Mouse (Mus musculus) CH12.LX (cell line): Measurements from ENCODE around the gene Cgas. TPM values are rescaled to one million over a fixed set of nuclear protein-coding genes. Genes with fewer than 3 reads are reported as not detected.

Experiments used
- DNase-seq: peaks from one replicate; pipeline ENCODE4 v3.0.0-alpha.2; 2013; ENCODE audit errors: extremely low read depth
- H3K27ac ChIP-seq: 2 replicates; pipeline ENCODE4 v1.5.1; 2012; ENCODE audit warnings: low read depth, mild to moderate bottlenecking, control low read depth, moderate library complexity; ENCODE audit not compliant: insufficient read depth
- H3K27me3 ChIP-seq: replicated peaks from 2 replicates; pipeline ENCODE3; 2012; ENCODE audit warnings: inconsistent platforms
- H3K36me3 ChIP-seq, 2 experiments: replicated peaks in 1 of 2; 2 replicates each; pipeline versions ENCODE3 to v1.6.1; 2012; ENCODE audit warnings: inconsistent platforms in 1 of 2, low read length in 1 of 2, mild to moderate bottlenecking in 1 of 2, mixed read lengths in 1 of 2, moderate library complexity in 1 of 2; ENCODE audit not compliant: control insufficient read depth in 1 of 2, insufficient read depth in 1 of 2
- H3K4me1 ChIP-seq, 2 experiments: 2 replicates each; pipeline ENCODE4 v1.6.1; 2012; ENCODE audit warnings: inconsistent platforms in 1 of 2, moderate library complexity in 1 of 2; ENCODE audit not compliant: insufficient read depth in 2 of 2, control insufficient read depth in 1 of 2
- H3K4me2 ChIP-seq: 2 replicates; pipeline ENCODE4 v1.6.1; 2012; ENCODE audit warnings: low read depth, mild to moderate bottlenecking, control low read depth; ENCODE audit not compliant: poor library complexity, insufficient read depth, severe bottlenecking
- H3K4me3 ChIP-seq, 3 experiments: fragments of 150-350 bp in 1 of 3; sonication (generic) in 1 of 3; replicated peaks in 1 of 3; 2 replicates each; pipeline versions ENCODE3 to v1.5.1; 2011 to 2012; ENCODE audit warnings: low read depth in 2 of 3, low read length in 2 of 3, mild to moderate bottlenecking in 2 of 3, moderate library complexity in 2 of 3, control low read depth in 1 of 3, improper control_type of control experiment in 1 of 3, inconsistent platforms in 1 of 3, mixed read lengths in 1 of 3; ENCODE audit not compliant: poor library complexity in 1 of 3
- H3K79me2 ChIP-seq: replicated peaks from 2 replicates; pipeline ENCODE4 v1.6.1; 2012; ENCODE audit warnings: mild to moderate bottlenecking, moderate library complexity; ENCODE audit not compliant: control insufficient read depth, poor library complexity, insufficient read depth, severe bottlenecking; ENCODE audit errors: extremely low read depth
- H3K9ac ChIP-seq: 2 replicates; pipeline ENCODE4 v1.6.1; 2012; ENCODE audit warnings: low read depth, mild to moderate bottlenecking, control low read depth, moderate library complexity; ENCODE audit not compliant: insufficient read depth
- H3K9me3 ChIP-seq: replicated peaks from 2 replicates; pipeline ENCODE3; 2012; ENCODE audit warnings: low read length, inconsistent platforms, mixed read lengths
- BHLHE40 ChIP-seq: IDR thresholded peaks from 2 replicates; pipeline ENCODE4 v1.6.1; 2011; ENCODE audit warnings: mild to moderate bottlenecking, low read depth, low read length, improper control_type of control experiment
- CHD1 ChIP-seq: IDR thresholded peaks from 2 replicates; pipeline ENCODE4 v1.6.1; 2012; ENCODE audit warnings: low read depth, low read length, improper control_type of control experiment, inconsistent platforms
- CHD2 ChIP-seq: IDR thresholded peaks from 2 replicates; pipeline ENCODE4 v1.6.1; 2011; ENCODE audit warnings: low read length, improper control_type of control experiment
- CTCF ChIP-seq, 2 experiments: IDR thresholded peaks in 1 of 2; conservative IDR thresholded peaks in 1 of 2; 2 replicates each; pipeline ENCODE4 v1.5.1; 2011 to 2012; ENCODE audit warnings: low read depth in 2 of 2, low read length in 2 of 2, improper control_type of control experiment in 1 of 2, inconsistent platforms in 1 of 2, mild to moderate bottlenecking in 1 of 2, moderate library complexity in 1 of 2
- E2F4 ChIP-seq: IDR thresholded peaks from 2 replicates; pipeline ENCODE4 v1.6.1; 2011; ENCODE audit warnings: low read depth, low read length, improper control_type of control experiment; ENCODE audit not compliant: insufficient replicate concordance
- ELF1 ChIP-seq: IDR thresholded peaks from 2 replicates; pipeline ENCODE4 v1.6.1; 2014; ENCODE audit warnings: low read depth, mild to moderate bottlenecking, inconsistent platforms, low read length, improper control_type of control experiment
- ETS1 ChIP-seq: conservative IDR thresholded peaks from 2 replicates; pipeline ENCODE4 v1.6.1; 2012; ENCODE audit warnings: low read depth, mild to moderate bottlenecking, inconsistent platforms, low read length, improper control_type of control experiment, moderate library complexity
- HCFC1 ChIP-seq: IDR thresholded peaks from 2 replicates; pipeline ENCODE4 v1.6.1; 2012; ENCODE audit warnings: low read depth, mild to moderate bottlenecking, inconsistent platforms, low read length, improper control_type of control experiment
- JUN ChIP-seq: IDR thresholded peaks from 2 replicates; pipeline ENCODE4 v1.6.1; 2011; ENCODE audit warnings: low read depth, mild to moderate bottlenecking, low read length, improper control_type of control experiment, moderate library complexity; ENCODE audit not compliant: insufficient read depth
- JUND ChIP-seq: conservative IDR thresholded peaks from 2 replicates; pipeline ENCODE4 v1.6.1; 2011; ENCODE audit warnings: low read depth, low read length, improper control_type of control experiment
- KAT2A ChIP-seq: IDR thresholded peaks from 2 replicates; pipeline ENCODE4 v1.6.1; 2012; ENCODE audit warnings: low read length, improper control_type of control experiment, inconsistent platforms; ENCODE audit not compliant: insufficient replicate concordance
- MAFK ChIP-seq: IDR thresholded peaks from 2 replicates; pipeline ENCODE4 v1.6.1; 2011; ENCODE audit warnings: low read length, improper control_type of control experiment; ENCODE audit not compliant: insufficient replicate concordance
- MAX ChIP-seq: IDR thresholded peaks from 2 replicates; pipeline ENCODE4 v1.6.1; 2011; ENCODE audit warnings: low read length, improper control_type of control experiment
- MAZ ChIP-seq: IDR thresholded peaks from 2 replicates; pipeline ENCODE4 v1.6.1; 2012; ENCODE audit warnings: low read depth, mild to moderate bottlenecking, inconsistent platforms, low read length, improper control_type of control experiment, moderate library complexity
- MXI1 ChIP-seq: IDR thresholded peaks from 2 replicates; pipeline ENCODE4 v1.6.1; 2011; ENCODE audit warnings: mild to moderate bottlenecking, low read depth, low read length, improper control_type of control experiment
- MYC ChIP-seq: IDR thresholded peaks from 2 replicates; pipeline ENCODE4 v1.6.1; 2011; ENCODE audit warnings: low read depth, mild to moderate bottlenecking, improper control_type of control experiment, low read length
- NRF1 ChIP-seq: IDR thresholded peaks from 2 replicates; pipeline ENCODE4 v1.6.1; 2014; ENCODE audit warnings: low read depth, mild to moderate bottlenecking, inconsistent platforms, low read length, improper control_type of control experiment, moderate library complexity
- PAX5 ChIP-seq: IDR thresholded peaks from 2 replicates; pipeline ENCODE4 v1.6.1; 2012; ENCODE audit warnings: low read length, inconsistent platforms, mixed read lengths
- POLR2A ChIP-seq: IDR thresholded peaks from 2 replicates; pipeline ENCODE4 v1.6.1; 2011; ENCODE audit warnings: low read depth, mild to moderate bottlenecking, improper control_type of control experiment, low read length
- POLR2AphosphoS2 ChIP-seq: IDR thresholded peaks from 2 replicates; pipeline ENCODE4 v1.6.1; 2011; ENCODE audit warnings: low read depth, low read length, improper control_type of control experiment
- RAD21 ChIP-seq: IDR thresholded peaks from 2 replicates; pipeline ENCODE4 v1.6.1; 2011; ENCODE audit warnings: low read depth, mild to moderate bottlenecking, low read length, improper control_type of control experiment, moderate library complexity
- RCOR1 ChIP-seq: conservative IDR thresholded peaks from 2 replicates; pipeline ENCODE4 v1.6.1; 2012; ENCODE audit warnings: low read depth, mild to moderate bottlenecking, inconsistent platforms, low read length, improper control_type of control experiment
- SMC3 ChIP-seq: IDR thresholded peaks from 2 replicates; pipeline ENCODE4 v1.6.1; 2011; ENCODE audit warnings: low read depth, low read length, improper control_type of control experiment
- TBP ChIP-seq: conservative IDR thresholded peaks from 2 replicates; pipeline ENCODE4 v1.6.1; 2011; ENCODE audit warnings: low read depth, low read length, improper control_type of control experiment
- TCF12 ChIP-seq: IDR thresholded peaks from 2 replicates; pipeline ENCODE4 v1.6.1; 2014; ENCODE audit warnings: low read depth, mild to moderate bottlenecking, inconsistent platforms, low read length, improper control_type of control experiment
- UBTF ChIP-seq: IDR thresholded peaks from 2 replicates; pipeline ENCODE4 v1.6.1; 2012; ENCODE audit warnings: low read depth, mild to moderate bottlenecking, inconsistent platforms, low read length, improper control_type of control experiment, moderate library complexity
- USF2 ChIP-seq: conservative IDR thresholded peaks from 2 replicates; pipeline ENCODE4 v1.6.1; 2011; ENCODE audit warnings: low read depth, low read length, improper control_type of control experiment
- ZKSCAN1 ChIP-seq: IDR thresholded peaks from 2 replicates; pipeline ENCODE4 v1.6.1; 2012; ENCODE audit warnings: low read depth, inconsistent platforms, low read length, improper control_type of control experiment, borderline replicate concordance
- ZMIZ1 ChIP-seq: IDR thresholded peaks from 2 replicates; pipeline ENCODE4 v1.6.1; 2012; ENCODE audit warnings: low read depth, mild to moderate bottlenecking, inconsistent platforms, low read length, improper control_type of control experiment
- ZNF384 ChIP-seq: IDR thresholded peaks from 2 replicates; pipeline ENCODE4 v1.6.1; 2012; ENCODE audit warnings: low read depth, low read length, improper control_type of control experiment, inconsistent platforms
- dilution Hi-C: fragments of 300-500 bp; cut with MboI; formaldehyde crosslinking; loops from 2 replicates; pipeline ENCODE4 v1.14.3; 2020; ENCODE audit warnings: low sequenced_read_pairs; ENCODE audit not compliant: extremely low pct_unique_long_range_greater_than_20kb, extremely low pct_ligation_motif_present
- in situ Hi-C: fragments of 300-500 bp; cut with MboI; formaldehyde crosslinking; loops from 3 replicates; pipeline ENCODE4 v1.14.3; 2019; ENCODE audit warnings: low sequenced_read_pairs, low pct_ligation_motif_present, low pct_unique_long_range_greater_than_20kb, mixed read lengths
- polyA plus RNA-seq: library from polyadenylated mRNA; unstranded; fragments of >175 nt; gene quantifications from 2 replicates; pipeline ENCODE4 v1.2.1, GENCODE M21; 2012; ENCODE audit warnings: low read depth; ENCODE audit not compliant: insufficient read length
- total RNA-seq, 2 experiments: library from RNA; depleted of rRNA; stranded (reverse); fragments of 300-350 nt in 1 of 2; fragments of >200 nt in 1 of 2; gene quantifications; 2 replicates each; pipeline ENCODE4 v1.2.3; 2012 to 2014

Gene Cgas
- total and polyA plus RNA-seq, 3 experiments: not detected

DNA sequence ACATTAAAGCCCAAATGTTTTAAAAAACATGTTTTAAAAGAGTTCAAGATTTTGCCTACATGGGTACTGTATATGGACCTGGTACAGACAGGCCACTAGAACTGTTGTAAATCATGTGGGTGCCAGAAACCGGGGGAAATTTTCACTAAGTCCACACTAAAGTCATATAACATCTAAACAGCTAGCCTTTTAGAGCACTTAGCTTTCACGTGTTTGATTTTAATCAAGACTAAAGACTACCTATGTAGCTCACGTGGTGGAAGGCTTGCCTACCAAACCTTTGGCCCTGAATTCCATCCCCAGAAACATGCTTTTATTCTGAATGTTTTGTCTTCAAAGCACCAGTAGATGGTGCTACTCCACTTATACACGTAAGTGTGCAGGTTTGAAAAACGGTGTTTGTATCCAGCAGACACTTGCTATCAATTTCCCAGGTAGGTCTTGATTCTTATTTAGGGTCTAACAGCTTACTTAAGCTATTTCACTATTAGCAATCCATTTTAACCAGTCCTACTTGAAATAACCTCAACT lies 34.0 kb upstream of the Cgas start:
- Histone ChIP-seq H3K4me2 (peak overlapping the region; percentile 86; the same call in 1 of the 2 replicates), H3K27me3 (no peaks in the 10 kb centered on the region), H3K27ac (peak overlapping the region; percentile 16; the same call in 1 of the 2 replicates), H3K4me3 (peak overlapping the region in 1 of 3 experiments; percentile 40), H3K9me3 (no peaks in the 10 kb centered on the region), H3K9ac (peak overlapping the region; percentile 80; the same call in 1 of the 2 replicates), H3K4me1 (peaks cover 0 to 7% of the 10 kb centered on the region in 2 experiments; a peak in 2 of 4 replicates), H3K36me3 (peaks cover 59 to 65% of the 10 kb centered on the region in 2 experiments), H3K79me2 (peaks cover 30% of the 10 kb centered on the region)
- TF ChIP-seq MAFK (no peak), MAZ (0 out of 2 replicates have a peak, but pooled peaks have one; percentile 3), POLR2AphosphoS2 (peak; percentile 1; the same call in 1 of the 2 replicates), CTCF (conservative IDR thresholded peaks at IDR 0.05 in 1 of 2, IDR thresholded peaks at IDR 0.05 in 1 of 2; ENCODE audit: low read depth in 2 of 2, low read length in 2 of 2) (peak in 1 of 2 experiments; percentile 59; a peak in 2 of 4 replicates), MYC (peak; percentile 61; the same call in 1 of the 2 replicates), SMC3 (peak; percentile 25), USF2 (peak; percentile 18; the same call in 1 of the 2 replicates), UBTF (no peak), MAX (0 out of 2 replicates have a peak, but pooled peaks have one; percentile 34), TBP (0 out of 2 replicates have a peak, but pooled peaks have one; percentile 28), NRF1 (no peak), MXI1 (0 out of 2 replicates have a peak, but pooled peaks have one; percentile 14), RAD21 (peak; percentile 31), JUND (no peak; the same call in 1 of the 2 replicates), ZMIZ1 (peak; percentile 5)
- in situ Hi-C loops (no loop called here), dilution Hi-C loops (no loop called here)
- DNase-seq: no peak

DNA sequence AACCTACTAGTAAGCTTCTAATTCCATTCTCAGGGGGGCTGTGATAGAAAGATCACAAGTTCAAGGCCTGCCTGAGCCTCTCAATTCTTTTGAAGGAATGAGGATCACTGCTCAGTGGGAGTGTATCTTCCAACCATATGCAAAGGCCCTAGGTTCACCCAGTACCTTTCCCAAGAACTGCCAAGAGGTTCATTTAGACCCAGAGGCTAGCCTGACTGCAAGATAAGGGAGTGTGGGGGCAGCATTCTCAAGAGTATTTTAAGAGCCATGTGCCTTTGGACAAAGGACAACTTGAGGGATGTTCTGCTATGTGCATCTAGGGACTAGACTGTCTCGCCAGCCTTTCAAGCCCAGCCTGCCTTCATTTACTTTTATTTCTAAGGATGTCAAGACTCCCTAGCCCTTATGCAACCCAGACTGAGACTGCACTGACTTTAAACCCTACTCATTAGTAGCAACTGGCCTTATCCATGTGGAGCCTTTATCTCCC lies 33.5 kb upstream of the Cgas start:
- peak overlapping the region; percentile 16; the same call in 1 of the 2 replicates for H3K27ac ChIP-seq
- no peak for TF ChIP-seq JUN
- no peak for TF ChIP-seq PAX5
- TF ChIP-seq CHD1: no peak; the same call in 1 of the 2 replicates
- peak; percentile 83 for TF ChIP-seq POLR2A
- TF ChIP-seq ZNF384: no peak
- TF ChIP-seq SMC3: peak; percentile 1
- peak; percentile 71; the same call in 1 of the 2 replicates for TF ChIP-seq MAZ
- TF ChIP-seq TCF12: no peak
- TF ChIP-seq ETS1: peak; percentile 33; the same call in 1 of the 2 replicates
- TF ChIP-seq TBP: no peak
- peak; percentile 96 for TF ChIP-seq RCOR1
- no peak for TF ChIP-seq ELF1
- TF ChIP-seq MAFK: peak; percentile 39; the same call in 1 of the 2 replicates
- TF ChIP-seq E2F4: no peak
- TF ChIP-seq NRF1: 0 out of 2 replicates have a peak, but pooled peaks have one; percentile 8
- 0 out of 2 replicates have a peak, but pooled peaks have one; percentile 50 for TF ChIP-seq KAT2A
- no peak for TF ChIP-seq HCFC1
- peak; percentile 92 for TF ChIP-seq CHD2
- TF ChIP-seq MXI1: peak; percentile 19; the same call in 1 of the 2 replicates
- peak; percentile 4; the same call in 1 of the 2 replicates for TF ChIP-seq BHLHE40
- no peak for TF ChIP-seq ZKSCAN1

More for the DNA sequence above, 33.5 kb upstream of the Cgas start:
- H3K4me2 ChIP-seq: 0 out of 2 replicates have a peak overlapping the region, but pooled peaks have one; percentile 3
- H3K36me3 ChIP-seq: peaks cover 63 to 70% of the 10 kb centered on the region in 2 experiments
- H3K9me3 ChIP-seq: no peaks in the 10 kb centered on the region
- DNase-seq: peak; percentile 66
- H3K79me2 ChIP-seq: peaks cover 30% of the 10 kb centered on the region
- dilution Hi-C loops: no loop called here
- no peak overlapping the region for H3K4me3 ChIP-seq
- no peak overlapping the region for H3K9ac ChIP-seq
- H3K27me3 ChIP-seq: no peaks in the 10 kb centered on the region
- H3K4me1 ChIP-seq: peaks cover 0 to 7% of the 10 kb centered on the region in 2 experiments; a peak in 2 of 4 replicates
- in situ Hi-C loops: no loop called here
